Mouse (Mus musculus): ENCODE data around the gene Msantd3.

DNA sequence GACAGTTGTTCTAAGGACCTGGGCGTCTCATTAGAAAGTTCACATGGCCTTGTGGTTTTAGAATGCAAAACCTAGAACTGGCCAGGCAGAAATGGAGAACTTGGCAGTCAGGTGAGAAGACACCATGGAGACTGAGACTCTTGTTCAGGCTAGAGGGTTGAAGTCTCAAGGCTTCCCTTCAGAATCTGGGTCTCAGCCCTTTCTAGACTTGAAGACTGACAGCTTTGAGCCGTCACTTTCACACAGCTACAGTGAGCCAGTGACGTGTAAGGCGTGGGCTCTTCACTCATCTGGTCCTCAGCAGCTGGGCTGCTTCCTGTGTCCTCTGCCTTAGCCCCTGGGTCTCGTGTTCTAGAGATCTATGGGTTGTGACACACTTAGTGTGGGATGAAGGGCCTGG lies 52.6 kb downstream of the Msantd3 start:
- TF ChIP-seq GATA1 (IDR thresholded peaks at IDR 0.05; ENCODE audit: borderline replicate concordance, low read length) (no peak), CTCF (IDR thresholded peaks at IDR 0.05; ENCODE audit: low read depth, low read length) (no peak), TAL1 (conservative IDR thresholded peaks at IDR 0.05; ENCODE audit: low read depth, low read length) (no peak), POLR2AphosphoS5 (IDR thresholded peaks at IDR 0.05; ENCODE audit: insufficient replicate concordance, low read depth, low read length) (no peak)
